Mouse (Mus musculus) liver, postnatal 0 days (tissue): ENCODE measurements around the gene Tmub1.

Source experiments
- CTCF ChIP-seq: sonication (generic); IDR thresholded peaks from 2 replicates; pipeline ENCODE4 v1.5.1; 2016; ENCODE audit warnings: antibody characterized with exemption, low read depth
- EP300 ChIP-seq: IDR thresholded peaks from 2 replicates; pipeline ENCODE4 v1.6.1; 2016; ENCODE audit warnings: antibody characterized with exemption, low read depth, mild to moderate bottlenecking

DNA sequence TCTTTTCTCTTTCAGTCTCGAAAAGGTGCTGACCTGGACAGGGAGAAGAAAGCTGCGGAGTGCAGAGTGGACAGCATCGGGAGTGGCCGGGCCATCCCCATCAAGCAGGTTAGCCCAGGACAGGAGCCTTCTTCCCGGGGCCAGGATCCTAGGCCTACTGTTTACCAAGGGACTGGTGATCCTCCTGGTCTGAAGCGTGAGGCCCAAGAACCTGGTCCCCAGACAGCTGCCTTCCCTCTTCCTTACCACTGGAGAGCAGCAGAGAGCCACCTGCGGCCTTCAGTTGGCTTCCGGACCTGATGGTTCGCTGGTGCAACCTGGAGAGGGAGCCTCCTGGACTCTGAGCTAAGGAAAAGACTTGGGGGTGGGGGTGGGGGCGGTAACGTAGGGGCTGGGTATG lies 35.7 kb upstream of the Tmub1 start:
- TF ChIP-seq CTCF: peak; percentile 86
- TF ChIP-seq EP300: no peak
